Mouse (Mus musculus): ENCODE results near the gene Gtf2h3.

- TF ChIP-seq GATA1 (IDR thresholded peaks at IDR 0.05; ENCODE audit: low read length): no peak
- no peak for TF ChIP-seq TAL1 (IDR thresholded peaks at IDR 0.05; ENCODE audit: low read length)
These were observed 42.2 kb upstream of the Gtf2h3 start for GRCm38 (mm10) chr5:124536776-124537175.
